Mouse (Mus musculus): ENCODE data around the gene Psmc3. TPM values are rescaled to one million over a fixed set of nuclear protein-coding genes. Genes with fewer than 3 reads are reported as not detected.
A peak's percentile ranks its signal among the peaks of the same experiment; 100 is the strongest.

Psmc3 gene
- polyA plus RNA-seq, 1 experiment from 2014 or later = 232 TPM

DNA sequence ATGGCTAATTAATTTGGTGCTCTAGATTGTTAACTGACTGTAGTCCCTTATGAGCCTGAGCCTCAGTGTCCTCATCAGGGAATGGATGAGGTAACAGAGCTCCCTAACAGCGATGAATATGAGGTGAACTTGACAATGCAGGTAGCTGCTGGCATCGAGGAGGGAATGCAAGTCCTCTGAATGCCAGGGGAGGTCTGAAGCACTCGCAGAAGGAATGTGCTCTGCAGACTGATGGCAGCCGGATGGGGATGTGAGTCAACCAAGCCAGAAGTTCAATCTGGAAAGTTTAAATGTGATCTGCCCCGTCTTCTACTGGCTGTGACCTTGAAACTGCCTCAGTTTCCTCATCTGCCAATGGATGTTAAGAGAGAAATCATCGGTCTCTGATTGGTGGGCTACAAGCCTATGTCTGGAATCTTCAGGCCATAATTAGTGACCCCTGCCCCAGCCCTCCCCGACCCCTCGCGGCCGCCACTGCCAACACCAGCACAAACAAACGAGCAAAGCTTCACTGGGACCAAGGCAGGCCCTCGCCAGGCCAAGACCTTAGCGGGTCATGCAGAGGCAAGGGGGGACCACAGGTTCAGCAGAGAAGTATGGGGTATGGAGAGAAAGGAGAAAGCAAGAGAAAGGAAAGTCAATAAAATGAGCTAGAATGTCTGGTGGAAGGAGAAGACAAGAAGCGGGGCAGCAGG lies 15.6 kb downstream of the Psmc3 start:
- Histone ChIP-seq H3K4me3 (replicated peaks; ENCODE audit: low read depth, low read length) (peak overlapping the region; percentile 66), H3K27me3 (ENCODE audit: control insufficient read depth, insufficient read depth, low read length) (no peaks in the 10 kb centered on the region), H3K36me3 (ENCODE audit: control insufficient read depth, insufficient read depth, low read length) (peaks cover 23% of the 10 kb centered on the region), H3K27ac (replicated peaks; ENCODE audit: low read depth, low read length) (peak overlapping the region; percentile 76), H3K4me1 (ENCODE audit: control insufficient read depth, insufficient read depth, low read length) (peaks cover 23% of the 10 kb centered on the region), H3K9me3 (ENCODE audit: control insufficient read depth, low read length) (no peaks in the 10 kb centered on the region), H3K9ac (replicated peaks; ENCODE audit: low read length) (peak overlapping the region; percentile 81), H3K4me2 (ENCODE audit: low read length) (peak overlapping the region; percentile 64)
- WGBS = 8% methylated on average over 14 of the region's 14 CpGs
- ATAC-seq (ENCODE audit: low FRiP score, low TSS enrichment) = no peak
- DNase-seq = peak; percentile 16

DNA sequence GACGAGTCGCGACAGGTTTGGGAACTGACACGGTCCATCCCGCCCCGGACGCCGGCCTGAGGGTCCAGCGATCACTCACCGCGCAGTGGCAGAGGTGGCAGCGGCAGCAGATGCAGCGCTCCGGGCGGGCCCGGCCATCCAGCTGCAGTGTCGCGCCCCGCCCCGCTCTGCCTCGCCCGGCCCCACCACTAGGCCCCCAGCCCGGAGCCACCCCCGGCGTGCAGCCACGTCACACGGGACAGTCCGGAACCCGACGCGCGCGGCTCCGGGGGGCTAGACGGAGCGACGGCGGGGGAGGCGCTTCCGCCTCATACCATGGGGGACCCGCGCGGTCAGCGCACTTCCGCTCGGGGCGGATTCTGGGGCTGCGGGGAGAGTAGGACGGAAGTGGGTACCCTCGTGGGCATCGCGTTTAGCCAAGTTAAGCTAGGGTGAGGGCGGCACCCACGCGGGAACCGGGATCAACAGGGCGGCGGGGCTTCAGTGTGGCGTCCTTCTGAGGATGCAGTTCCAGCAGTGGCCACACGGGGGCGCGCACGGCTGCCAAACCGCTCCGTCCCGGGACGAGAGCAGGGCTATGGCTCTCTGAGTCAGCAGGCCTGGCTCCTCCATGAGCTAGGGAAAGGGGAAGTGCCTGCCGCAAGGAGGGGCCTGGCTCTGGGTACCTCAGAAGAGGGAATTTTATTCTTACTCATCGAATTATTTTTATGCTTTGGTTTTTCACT lies 16.4 kb downstream of the Psmc3 start, which contains the start of gene Slc39a13:
Gene Slc39a13 (minus strand): TSS at position 342 of the 725 bp plus-strand sequence.
- ATAC-seq (ENCODE audit: low FRiP score, low TSS enrichment) = peak; percentile 96
- Histone ChIP-seq H3K9ac (replicated peaks; ENCODE audit: low read length) (peak within 1 kb of the TSS; percentile 81), H3K36me3 (ENCODE audit: control insufficient read depth, insufficient read depth, low read length) (peaks cover 16% of the 10 kb centered on the region), H3K27ac (replicated peaks; ENCODE audit: low read depth, low read length) (peak within 1 kb of the TSS; percentile 76), H3K4me2 (ENCODE audit: low read length) (peak within 1 kb of the TSS; percentile 64), H3K27me3 (ENCODE audit: control insufficient read depth, insufficient read depth, low read length) (no peaks in the 10 kb centered on the region), H3K9me3 (ENCODE audit: control insufficient read depth, low read length) (no peaks in the 10 kb centered on the region), H3K4me1 (ENCODE audit: control insufficient read depth, insufficient read depth, low read length) (peaks cover 23% of the 10 kb centered on the region), H3K4me3 (replicated peaks; ENCODE audit: low read depth, low read length) (peak within 1 kb of the TSS; percentile 66)
- peak; percentile 96 for DNase-seq
- WGBS = 1% methylated on average over 69 of the region's 69 CpGs

DNA sequence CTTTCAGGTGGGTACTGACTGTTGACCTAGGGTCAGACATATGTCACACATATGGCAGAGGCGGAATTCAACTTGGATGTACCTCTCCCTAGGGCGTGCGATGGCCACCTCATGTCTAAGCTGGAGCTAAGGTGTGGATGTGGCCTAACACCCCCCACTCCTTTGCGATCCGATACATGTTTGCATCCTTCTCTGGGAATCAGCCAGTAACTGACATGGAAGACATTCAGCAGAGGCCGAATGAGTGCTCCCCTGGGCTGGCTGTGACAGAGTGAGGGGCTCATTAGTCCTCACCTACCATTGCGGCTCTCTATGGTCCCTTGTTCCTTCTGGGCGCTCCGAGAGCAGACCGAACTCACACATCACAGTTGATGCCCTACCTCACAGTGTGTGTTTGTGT lies 17.2 kb downstream of the Psmc3 start:
- no peaks in the 10 kb centered on the region for H3K9me3 ChIP-seq (ENCODE audit: control insufficient read depth, low read length)
- H3K9ac ChIP-seq (replicated peaks; ENCODE audit: low read length) = peak overlapping the region; percentile 81
- WGBS = 86% methylated on average over 10 of the region's 10 CpGs
- H3K4me1 ChIP-seq (ENCODE audit: control insufficient read depth, insufficient read depth, low read length) = peaks cover 23% of the 10 kb centered on the region
- no peaks in the 10 kb centered on the region for H3K27me3 ChIP-seq (ENCODE audit: control insufficient read depth, insufficient read depth, low read length)
- peak overlapping the region; percentile 66; the same call in 1 of the 2 replicates for H3K4me3 ChIP-seq (replicated peaks; ENCODE audit: low read depth, low read length)
- ATAC-seq (ENCODE audit: low FRiP score, low TSS enrichment) (no peak), DNase-seq (no peak)
- H3K36me3 ChIP-seq (ENCODE audit: control insufficient read depth, insufficient read depth, low read length) = peaks cover 15% of the 10 kb centered on the region
- peak overlapping the region; percentile 64 for H3K4me2 ChIP-seq (ENCODE audit: low read length)
- H3K27ac ChIP-seq (replicated peaks; ENCODE audit: low read depth, low read length) = peak overlapping the region; percentile 76

DNA sequence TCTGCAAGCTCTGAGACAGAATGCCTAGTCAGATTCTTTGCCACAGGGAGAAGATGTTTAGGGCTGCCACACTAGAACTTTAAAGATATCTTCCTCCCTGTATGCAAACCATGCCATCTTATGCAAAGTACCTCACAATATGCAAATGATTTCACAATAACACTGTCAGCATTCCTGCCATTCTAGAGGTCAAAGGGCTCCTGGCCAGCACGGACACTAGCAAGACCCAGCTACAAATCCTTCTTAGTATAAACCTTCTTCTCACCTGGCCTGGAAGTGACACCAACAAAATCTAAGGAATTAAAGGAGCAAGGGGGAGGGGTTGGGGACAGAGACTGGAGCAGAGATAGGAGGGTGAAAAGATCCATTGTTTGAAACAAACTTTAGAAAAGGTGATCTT lies 18.3 kb downstream of the Psmc3 start:
- ATAC-seq (ENCODE audit: low FRiP score, low TSS enrichment) = no peak
- 23% methylated on average over 1 of the region's 1 CpGs for WGBS

DNA sequence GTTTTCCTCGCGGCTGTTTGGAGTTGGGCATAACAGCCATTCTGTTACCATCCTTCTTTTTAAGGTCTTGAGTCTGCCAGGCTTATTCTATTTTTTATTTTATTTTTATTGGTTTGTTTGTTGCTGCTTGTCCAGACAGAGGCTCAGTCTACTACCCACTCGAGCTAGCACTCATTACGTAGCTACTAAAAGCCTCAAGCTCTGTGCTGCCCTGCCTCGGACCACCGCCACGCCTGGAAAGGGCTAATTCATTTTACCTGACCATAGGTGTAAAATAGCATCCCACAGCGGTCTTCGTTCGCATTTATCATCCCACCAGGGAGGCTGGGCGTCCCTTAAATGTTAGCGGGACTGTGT lies 24.1 kb downstream of the Psmc3 start:
- ATAC-seq (ENCODE audit: low FRiP score, low TSS enrichment) (peak; percentile 15; the same call in 1 of the 2 replicates), DNase-seq (no peak)
- Histone ChIP-seq H3K27ac (replicated peaks; ENCODE audit: low read depth, low read length) (0 out of 2 replicates have a peak overlapping the region, but pooled peaks have one; percentile 33), H3K4me2 (ENCODE audit: low read length) (peak overlapping the region; percentile 88), H3K4me1 (ENCODE audit: control insufficient read depth, insufficient read depth, low read length) (no peaks in the 10 kb centered on the region), H3K27me3 (ENCODE audit: control insufficient read depth, insufficient read depth, low read length) (no peaks in the 10 kb centered on the region), H3K4me3 (replicated peaks; ENCODE audit: low read depth, low read length) (peak overlapping the region; percentile 44), H3K9ac (replicated peaks; ENCODE audit: low read length) (peak overlapping the region; percentile 71), H3K36me3 (ENCODE audit: control insufficient read depth, insufficient read depth, low read length) (no peaks in the 10 kb centered on the region), H3K9me3 (ENCODE audit: control insufficient read depth, low read length) (no peaks in the 10 kb centered on the region)
- WGBS = 17% methylated on average over 12 of the region's 12 CpGs

More for the DNA sequence above, 18.3 kb downstream of the Psmc3 start:
- no peaks in the 10 kb centered on the region for H3K27me3 ChIP-seq (ENCODE audit: control insufficient read depth, insufficient read depth, low read length)
- peaks cover 23% of the 10 kb centered on the region for H3K4me1 ChIP-seq (ENCODE audit: control insufficient read depth, insufficient read depth, low read length)
- H3K9me3 ChIP-seq (ENCODE audit: control insufficient read depth, low read length) = no peaks in the 10 kb centered on the region
- peaks cover 6% of the 10 kb centered on the region; the same call in 1 of the 2 replicates for H3K36me3 ChIP-seq (ENCODE audit: control insufficient read depth, insufficient read depth, low read length)
- no peak overlapping the region for H3K9ac ChIP-seq (replicated peaks; ENCODE audit: low read length)
- no peak for DNase-seq
- no peak overlapping the region for H3K27ac ChIP-seq (replicated peaks; ENCODE audit: low read depth, low read length)
- H3K4me3 ChIP-seq (replicated peaks; ENCODE audit: low read depth, low read length) = no peak overlapping the region
- no peak overlapping the region for H3K4me2 ChIP-seq (ENCODE audit: low read length)

DNA sequence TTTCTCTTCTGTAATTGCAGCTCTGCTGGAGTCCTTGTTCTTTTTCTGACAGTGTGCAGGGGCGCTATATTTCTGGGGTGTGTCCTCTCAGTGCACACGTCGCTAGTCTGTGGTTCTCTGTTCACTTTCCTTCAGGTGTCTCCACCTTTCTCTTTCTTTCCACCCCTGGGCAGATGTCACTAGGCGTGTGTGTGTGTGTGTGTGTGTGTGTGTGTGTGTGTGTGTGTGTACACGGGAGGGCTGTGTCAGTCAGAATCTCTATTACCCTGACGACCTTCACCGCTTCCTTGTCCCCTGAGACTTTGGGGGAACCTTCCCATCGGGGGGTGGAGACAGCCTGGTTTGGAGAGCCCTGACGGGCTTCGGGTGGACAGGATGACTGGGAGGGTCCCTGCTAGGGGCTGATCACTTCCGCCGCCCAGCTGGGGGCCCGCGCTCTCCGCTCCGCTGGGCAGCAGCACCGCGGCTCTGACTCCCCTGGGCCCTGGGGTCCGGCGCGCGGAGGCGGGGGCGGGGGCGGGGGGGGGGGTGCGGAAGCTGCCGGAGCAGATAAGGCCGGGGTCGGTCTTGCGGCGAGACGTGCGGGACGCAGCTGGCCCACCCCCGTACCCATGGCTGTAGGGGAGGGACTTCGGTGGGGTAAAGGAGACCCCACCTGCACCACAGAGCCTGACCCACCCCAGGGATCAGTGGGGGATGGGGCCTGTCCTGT lies 24.7 kb downstream of the Psmc3 start:
- Histone ChIP-seq H3K4me3 (replicated peaks; ENCODE audit: low read depth, low read length) (peak overlapping the region; percentile 44), H3K9me3 (ENCODE audit: control insufficient read depth, low read length) (no peaks in the 10 kb centered on the region), H3K4me1 (ENCODE audit: control insufficient read depth, insufficient read depth, low read length) (no peaks in the 10 kb centered on the region), H3K27ac (replicated peaks; ENCODE audit: low read depth, low read length) (peak overlapping the region; percentile 33; the same call in 1 of the 2 replicates), H3K4me2 (ENCODE audit: low read length) (peak overlapping the region; percentile 88), H3K9ac (replicated peaks; ENCODE audit: low read length) (peak overlapping the region; percentile 71), H3K36me3 (ENCODE audit: control insufficient read depth, insufficient read depth, low read length) (no peaks in the 10 kb centered on the region), H3K27me3 (ENCODE audit: control insufficient read depth, insufficient read depth, low read length) (no peaks in the 10 kb centered on the region)
- ATAC-seq (ENCODE audit: low FRiP score, low TSS enrichment) (peak; percentile 72; the same call in 1 of the 2 replicates), DNase-seq (peak; percentile 64)
- under 1% methylated on average over 33 of the region's 36 CpGs for WGBS

DNA sequence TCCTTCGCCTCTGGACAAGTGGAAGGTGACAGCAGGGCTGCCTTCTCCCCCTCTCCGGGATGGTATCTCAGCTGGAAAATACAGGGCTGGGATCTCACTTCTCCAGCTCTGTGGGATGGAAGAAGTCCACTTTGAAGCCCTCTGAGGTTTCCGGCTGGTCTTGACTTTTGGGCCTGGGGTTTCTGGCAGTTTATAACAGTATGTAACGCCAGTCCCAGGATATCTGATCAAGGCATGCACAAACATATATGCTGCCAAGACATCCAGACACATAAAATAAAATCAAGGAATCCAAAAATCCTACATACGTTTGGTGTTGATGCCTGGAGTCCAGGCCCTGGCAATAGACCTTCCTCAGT lies 25.2 kb downstream of the Psmc3 start:
- no peak for ATAC-seq (ENCODE audit: low FRiP score, low TSS enrichment)
- H3K9ac ChIP-seq (replicated peaks; ENCODE audit: low read length) = peak overlapping the region; percentile 71
- peak overlapping the region; percentile 88 for H3K4me2 ChIP-seq (ENCODE audit: low read length)
- DNase-seq = peak; percentile 42
- H3K4me1 ChIP-seq (ENCODE audit: control insufficient read depth, insufficient read depth, low read length) = no peaks in the 10 kb centered on the region
- no peaks in the 10 kb centered on the region for H3K36me3 ChIP-seq (ENCODE audit: control insufficient read depth, insufficient read depth, low read length)
- H3K9me3 ChIP-seq (ENCODE audit: control insufficient read depth, low read length) = no peaks in the 10 kb centered on the region
- peak overlapping the region; percentile 33; the same call in 1 of the 2 replicates for H3K27ac ChIP-seq (replicated peaks; ENCODE audit: low read depth, low read length)
- peak overlapping the region; percentile 44 for H3K4me3 ChIP-seq (replicated peaks; ENCODE audit: low read depth, low read length)
- no peaks in the 10 kb centered on the region for H3K27me3 ChIP-seq (ENCODE audit: control insufficient read depth, insufficient read depth, low read length)
- WGBS = 30% methylated on average over 5 of the region's 5 CpGs

DNA sequence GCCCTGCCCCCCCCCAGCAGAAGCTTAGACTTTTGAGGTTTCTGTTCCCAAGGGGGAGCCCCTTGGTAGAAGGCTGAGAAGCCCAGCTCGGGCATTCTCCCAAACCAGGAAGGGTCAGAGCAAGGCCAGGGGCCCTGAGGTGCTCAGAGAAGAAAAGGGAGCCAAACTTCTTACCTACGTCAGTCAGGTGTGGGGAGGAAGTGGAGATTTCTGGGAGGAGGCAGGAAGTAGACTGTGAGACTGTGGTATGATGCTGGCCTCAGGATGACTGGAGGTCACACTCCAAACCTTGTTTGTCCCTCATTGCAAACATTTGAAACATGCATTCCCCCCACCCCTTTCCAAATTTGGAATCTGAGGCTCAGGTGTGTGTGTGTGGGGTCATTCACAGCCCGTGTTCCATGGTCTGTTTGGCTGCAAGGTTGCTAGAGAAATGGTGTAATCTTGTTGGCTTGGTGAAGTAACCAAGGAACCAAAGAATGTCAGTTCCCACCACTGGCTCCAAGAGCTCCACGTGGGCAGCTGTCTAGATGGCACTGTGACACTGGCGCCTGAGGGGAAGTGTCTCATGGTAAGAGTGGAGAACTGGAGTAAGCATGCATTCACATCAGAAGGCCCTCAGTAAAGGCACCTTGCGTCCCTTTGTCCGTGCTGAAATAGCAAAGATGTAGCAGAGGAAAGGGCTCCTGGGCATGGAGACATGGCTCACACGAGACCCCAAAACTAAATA lies 27.1 kb downstream of the Psmc3 start:
- no peak for DNase-seq
- Histone ChIP-seq H3K4me1 (ENCODE audit: control insufficient read depth, insufficient read depth, low read length) (no peaks in the 10 kb centered on the region), H3K36me3 (ENCODE audit: control insufficient read depth, insufficient read depth, low read length) (no peaks in the 10 kb centered on the region), H3K4me3 (replicated peaks; ENCODE audit: low read depth, low read length) (no peak overlapping the region), H3K27me3 (ENCODE audit: control insufficient read depth, insufficient read depth, low read length) (no peaks in the 10 kb centered on the region), H3K9me3 (ENCODE audit: control insufficient read depth, low read length) (no peaks in the 10 kb centered on the region), H3K9ac (replicated peaks; ENCODE audit: low read length) (no peak overlapping the region), H3K4me2 (ENCODE audit: low read length) (no peak overlapping the region), H3K27ac (replicated peaks; ENCODE audit: low read depth, low read length) (no peak overlapping the region)
- WGBS = 83% methylated on average over 8 of the region's 8 CpGs
- ATAC-seq (ENCODE audit: low FRiP score, low TSS enrichment) = no peak
